Mouse (Mus musculus) testis, adult 2 months (tissue): ENCODE data around the gene Dzip1. TPM values are rescaled to one million over a fixed set of nuclear protein-coding genes. Genes with fewer than 3 reads are reported as not detected.

Experiments used
- H3K27ac ChIP-seq: fragments of 200-500 bp; 2 replicates; pipeline ENCODE4 v1.5.1; 2012; ENCODE audit warnings: low read depth, low read length; ENCODE audit not compliant: control insufficient read depth, insufficient read depth
- H3K27me3 ChIP-seq: fragments of 200-500 bp; 2 replicates; pipeline ENCODE4 v1.6.1; 2012; ENCODE audit warnings: mild to moderate bottlenecking, low read length, moderate library complexity; ENCODE audit not compliant: control insufficient read depth, insufficient read depth
- H3K36me3 ChIP-seq: fragments of 200-500 bp; 2 replicates; pipeline ENCODE4 v1.6.1; 2012; ENCODE audit warnings: mild to moderate bottlenecking, low read length; ENCODE audit not compliant: control insufficient read depth, insufficient read depth
- H3K4me1 ChIP-seq: fragments of 200-500 bp; 2 replicates; pipeline ENCODE4 v1.6.1; 2012; ENCODE audit warnings: low read length; ENCODE audit not compliant: control insufficient read depth, insufficient read depth
- H3K4me3 ChIP-seq: fragments of 200-500 bp; 2 replicates; pipeline ENCODE4 v1.5.1; 2012; ENCODE audit warnings: low read depth, mild to moderate bottlenecking, low read length, moderate library complexity, mixed read lengths; ENCODE audit not compliant: control insufficient read depth
- CTCF ChIP-seq: fragments of 200-500 bp; IDR thresholded peaks from 2 replicates; pipeline ENCODE4 v1.5.1; 2012; ENCODE audit warnings: low read depth, mild to moderate bottlenecking, inconsistent platforms, low read length, moderate library complexity; ENCODE audit not compliant: control insufficient read depth, insufficient read depth, insufficient replicate concordance
- POLR2A ChIP-seq: fragments of 200-500 bp; IDR thresholded peaks from 2 replicates; pipeline ENCODE4 v1.6.1; 2012; ENCODE audit warnings: low read depth, mild to moderate bottlenecking, inconsistent platforms, low read length, moderate library complexity; ENCODE audit not compliant: control insufficient read depth
- polyA plus RNA-seq: library from polyadenylated mRNA; depleted of rRNA; stranded (reverse); fragments of >200 nt; gene quantifications from 2 replicates; pipeline ENCODE4 v1.2.3, GENCODE M21; 2012

Dzip1 gene
- polyA plus RNA-seq, 1 experiment: 82.4 TPM

GRCm38 (mm10) chr14:118922251-118922650, 3.0 kb downstream of the Dzip1 start:
- H3K4me3 ChIP-seq: peak overlapping the region; percentile 88
- no peaks in the 10 kb centered on the region for H3K36me3 ChIP-seq
- no peak overlapping the region for H3K27ac ChIP-seq
- H3K27me3 ChIP-seq: peaks cover 3% of the 10 kb centered on the region; the same call in 1 of the 2 replicates
- TF ChIP-seq POLR2A: no peak
- no peak for TF ChIP-seq CTCF
- peaks cover 18% of the 10 kb centered on the region for H3K4me1 ChIP-seq

GRCm38 (mm10) chr14:118920654-118921053, 4.6 kb downstream of the Dzip1 start:
- H3K27me3 ChIP-seq: peaks cover 3% of the 10 kb centered on the region; the same call in 1 of the 2 replicates
- TF ChIP-seq POLR2A (no peak), CTCF (no peak)
- H3K4me3 ChIP-seq: no peak overlapping the region
- H3K36me3 ChIP-seq: no peaks in the 10 kb centered on the region
- peaks cover 18% of the 10 kb centered on the region for H3K4me1 ChIP-seq
- no peak overlapping the region for H3K27ac ChIP-seq

GRCm38 (mm10) chr14:118919025-118919424, 6.2 kb downstream of the Dzip1 start:
- Histone ChIP-seq H3K36me3 (no peaks in the 10 kb centered on the region), H3K4me1 (peaks cover 8% of the 10 kb centered on the region), H3K27me3 (no peaks in the 10 kb centered on the region), H3K27ac (no peak overlapping the region), H3K4me3 (no peak overlapping the region)
- TF ChIP-seq POLR2A (no peak), CTCF (no peak)

GRCm38 (mm10) chr14:118913651-118914050, 11.6 kb downstream of the Dzip1 start:
- TF ChIP-seq CTCF (no peak), POLR2A (no peak)
- Histone ChIP-seq H3K4me3 (no peak overlapping the region), H3K4me1 (no peaks in the 10 kb centered on the region), H3K27ac (no peak overlapping the region), H3K36me3 (no peaks in the 10 kb centered on the region; the same call in none of the 2 replicates), H3K27me3 (no peaks in the 10 kb centered on the region)

- no peak for TF ChIP-seq CTCF
- no peak for TF ChIP-seq POLR2A
- H3K4me3 ChIP-seq: no peak overlapping the region
- H3K27ac ChIP-seq: no peak overlapping the region
- no peaks in the 10 kb centered on the region for H3K4me1 ChIP-seq
- H3K27me3 ChIP-seq: no peaks in the 10 kb centered on the region
- H3K36me3 ChIP-seq: no peaks in the 10 kb centered on the region; the same call in none of the 2 replicates
Measured at GRCm38 (mm10) chr14:118911521-118911920, 13.7 kb downstream of the Dzip1 start.

- peak; percentile 34; the same call in 1 of the 2 replicates for TF ChIP-seq CTCF
- TF ChIP-seq POLR2A: no peak
- H3K27ac ChIP-seq: peak overlapping the region; percentile 52
Measured at GRCm38 (mm10) chr14:118910332-118911222, 14.7 kb downstream of the Dzip1 start.

GRCm38 (mm10) chr14:118909872-118910271, 15.4 kb downstream of the Dzip1 start:
- no peaks in the 10 kb centered on the region for H3K4me1 ChIP-seq
- H3K36me3 ChIP-seq: no peaks in the 10 kb centered on the region; the same call in none of the 2 replicates
- no peak overlapping the region for H3K4me3 ChIP-seq
- H3K27me3 ChIP-seq: no peaks in the 10 kb centered on the region
- TF ChIP-seq CTCF (no peak), POLR2A (no peak)
- no peak overlapping the region for H3K27ac ChIP-seq

More at GRCm38 (mm10) chr14:118910332-118911222, 14.7 kb downstream of the Dzip1 start:
- peak overlapping the region; percentile 50 for H3K4me3 ChIP-seq
- no peaks in the 10 kb centered on the region; the same call in none of the 2 replicates for H3K36me3 ChIP-seq
- no peaks in the 10 kb centered on the region for H3K27me3 ChIP-seq
- no peaks in the 10 kb centered on the region for H3K4me1 ChIP-seq
